Mouse (Mus musculus) stomach, embryonic 15.5 days (tissue): Measurements from ENCODE around the gene Rnf217. TPM values are rescaled to one million over a fixed set of nuclear protein-coding genes. Genes with fewer than 3 reads are reported as not detected.

ENCODE experiments used
- ATAC-seq: fragments of 200-750 bp; cut with Nextera tagmentation; 2 replicates; pipeline ENCODE4 v1.8.0; 2017; ENCODE audit warnings: low read depth, moderate number of reproducible peaks, moderate TSS enrichment; ENCODE audit not compliant: insufficient read depth, low FRiP score
- H3K27ac ChIP-seq: fragments of 300-500 bp; sonication (generic); 2 replicates; pipeline ENCODE4 v1.5.1; 2015; ENCODE audit warnings: mild to moderate bottlenecking, inconsistent platforms
- H3K27me3 ChIP-seq: fragments of 300-500 bp; sonication (generic); replicated peaks from 2 replicates; pipeline ENCODE4 v1.6.1; 2015; ENCODE audit warnings: inconsistent platforms
- H3K36me3 ChIP-seq: fragments of 300-500 bp; sonication (generic); 2 replicates; pipeline ENCODE4 v1.6.1; 2015; ENCODE audit warnings: inconsistent platforms
- H3K4me1 ChIP-seq: fragments of 300-500 bp; sonication (generic); 2 replicates; pipeline ENCODE4 v1.6.1; 2015; ENCODE audit warnings: inconsistent platforms
- H3K4me2 ChIP-seq: fragments of 300-500 bp; sonication (generic); 2 replicates; pipeline ENCODE4 v1.6.1; 2015; ENCODE audit warnings: mild to moderate bottlenecking, inconsistent platforms
- H3K4me3 ChIP-seq: fragments of 300-500 bp; sonication (generic); replicated peaks from 2 replicates; pipeline ENCODE4 v1.5.1; 2015; ENCODE audit warnings: inconsistent platforms
- H3K9ac ChIP-seq: fragments of 300-500 bp; sonication (generic); 2 replicates; pipeline ENCODE4 v1.6.1; 2015; ENCODE audit warnings: inconsistent platforms
- H3K9me3 ChIP-seq: fragments of 300-500 bp; sonication (generic); 2 replicates; pipeline ENCODE4 v1.6.1; 2016; ENCODE audit warnings: inconsistent platforms
- WGBS: fragments of 180-500 bp; shearing (Covaris S2); methylation state at CpG from one replicate; pipeline ENCODE4 v1.1.7; 2015; 5-methylcytosine and 5-hydroxymethylcytosine counted together
- polyA plus RNA-seq: library from polyadenylated mRNA; unstranded; fragments of >200 nt; fragmentation: Nextera tagmentation; extraction: Ambion mirVana; gene quantifications from 2 replicates; pipeline ENCODE4 v1.2.1, GENCODE M21; 2015

Gene Rnf217
- polyA plus RNA-seq, 1 experiment from 2014 or later = 1.8 TPM

- WGBS = 79% methylated on average over 6 of the region's 6 CpGs
- Histone ChIP-seq H3K36me3 (no peaks in the 10 kb centered on the region), H3K27me3 (no peaks in the 10 kb centered on the region), H3K4me1 (no peaks in the 10 kb centered on the region), H3K9ac (no peak overlapping the region), H3K4me2 (no peak overlapping the region), H3K27ac (no peak overlapping the region), H3K4me3 (no peak overlapping the region), H3K9me3 (no peaks in the 10 kb centered on the region)
- ATAC-seq = no peak
Measured at GRCm38 (mm10) chr10:31465840-31466541, 143.0 kb downstream of the Rnf217 start.

GRCm38 (mm10) chr10:31465424-31465823 is 143.6 kb downstream of the Rnf217 start:
- H3K4me1 ChIP-seq = no peaks in the 10 kb centered on the region
- WGBS = 63% methylated on average over 4 of the region's 4 CpGs

GRCm38 (mm10) chr10:31463044-31463443 is 145.9 kb downstream of the Rnf217 start:
- no peak for ATAC-seq
- Histone ChIP-seq H3K4me3 (no peak overlapping the region), H3K4me2 (no peak overlapping the region), H3K36me3 (no peaks in the 10 kb centered on the region), H3K4me1 (no peaks in the 10 kb centered on the region), H3K9me3 (no peaks in the 10 kb centered on the region), H3K9ac (no peak overlapping the region), H3K27me3 (no peaks in the 10 kb centered on the region), H3K27ac (no peak overlapping the region)
- WGBS = 94% methylated on average over 2 of the region's 2 CpGs

More at GRCm38 (mm10) chr10:31465424-31465823, 143.6 kb downstream of the Rnf217 start:
- Histone ChIP-seq H3K4me2 (no peak overlapping the region), H3K36me3 (no peaks in the 10 kb centered on the region), H3K9me3 (no peaks in the 10 kb centered on the region), H3K27me3 (no peaks in the 10 kb centered on the region), H3K9ac (no peak overlapping the region), H3K27ac (no peak overlapping the region), H3K4me3 (no peak overlapping the region)
- ATAC-seq = no peak

GRCm38 (mm10) chr10:31456806-31457205 is 152.2 kb downstream of the Rnf217 start:
- H3K9ac ChIP-seq = no peak overlapping the region
- no peak overlapping the region for H3K4me2 ChIP-seq
- no peaks in the 10 kb centered on the region for H3K9me3 ChIP-seq
- WGBS = 66% methylated on average over 1 of the region's 1 CpGs
- H3K27ac ChIP-seq = no peak overlapping the region
- no peaks in the 10 kb centered on the region for H3K4me1 ChIP-seq
- no peak overlapping the region for H3K4me3 ChIP-seq
- ATAC-seq = no peak
- no peaks in the 10 kb centered on the region for H3K36me3 ChIP-seq
- H3K27me3 ChIP-seq = no peaks in the 10 kb centered on the region

- no peak for ATAC-seq
- no peak overlapping the region for H3K27ac ChIP-seq
- H3K9me3 ChIP-seq = no peaks in the 10 kb centered on the region
- H3K9ac ChIP-seq = no peak overlapping the region
- H3K36me3 ChIP-seq = no peaks in the 10 kb centered on the region
- no peaks in the 10 kb centered on the region for H3K27me3 ChIP-seq
- no peak overlapping the region for H3K4me3 ChIP-seq
- no peaks in the 10 kb centered on the region for H3K4me1 ChIP-seq
- 14% methylated on average over 1 of the region's 1 CpGs for WGBS
- H3K4me2 ChIP-seq = no peak overlapping the region
Measured at GRCm38 (mm10) chr10:31447083-31447482, 161.9 kb downstream of the Rnf217 start.

GRCm38 (mm10) chr10:31445291-31446124 is 163.5 kb downstream of the Rnf217 start, which contains the start of gene Tpd52l1:
Tpd52l1 (minus strand) TSS chr10:31445958.
- Histone ChIP-seq H3K4me3 (peak within 1 kb of the TSS; percentile 60), H3K36me3 (no peaks in the 10 kb centered on the region), H3K27me3 (no peaks in the 10 kb centered on the region), H3K9ac (peak within 1 kb of the TSS; percentile 6; the same call in 1 of the 2 replicates), H3K9me3 (no peaks in the 10 kb centered on the region), H3K4me1 (no peaks in the 10 kb centered on the region), H3K4me2 (peak within 1 kb of the TSS; percentile 77), H3K27ac (no peak within 1 kb of the TSS)
- WGBS = 1% methylated on average over 58 of the region's 59 CpGs
- ATAC-seq = peak; percentile 94

GRCm38 (mm10) chr10:31444206-31444605 is 164.8 kb downstream of the Rnf217 start:
- 78% methylated on average over 7 of the region's 7 CpGs for WGBS
- Histone ChIP-seq H3K27ac (no peak overlapping the region), H3K36me3 (no peaks in the 10 kb centered on the region), H3K27me3 (no peaks in the 10 kb centered on the region), H3K4me2 (no peak overlapping the region), H3K9me3 (no peaks in the 10 kb centered on the region), H3K9ac (no peak overlapping the region), H3K4me1 (no peaks in the 10 kb centered on the region), H3K4me3 (no peak overlapping the region)
- no peak for ATAC-seq

Other genes starting within 250 kb of the Rnf217 start
- 15.9 and 19.3 TPM in 2 replicates for gene Tpd52l1, start 163.2 kb downstream of the Rnf217 start, polyA plus RNA-seq